Mouse (Mus musculus): Measurements from ENCODE around the gene Olfr311. TPM values are rescaled to one million over a fixed set of nuclear protein-coding genes. Genes with fewer than 3 reads are reported as not detected.
"Not testable (repeated sequence)": the region's sequence is repeated elsewhere in the genome, so short reads cannot be mapped to it uniquely, and the experiment has no call there.

The Olfr311 gene
- total and polyA plus RNA-seq, 2 experiments, result not detected

- Histone ChIP-seq H3K4me1 (ENCODE audit: control insufficient read depth, insufficient read depth, low read length) (peaks cover 7% of the 10 kb centered on the region), H3K79me2 (ENCODE audit: control insufficient read depth, insufficient read depth, low read length) (no peaks in the 10 kb centered on the region), H3K36me3 (ENCODE audit: control insufficient read depth, insufficient read depth, low read length) (no peaks in the 10 kb centered on the region), H3K27me3 (ENCODE audit: control insufficient read depth, insufficient read depth, low read length) (no peaks in the 10 kb centered on the region), H3K4me3 (ENCODE audit: insufficient read depth, low read depth, low read length) (no peak overlapping the region), H3K9ac (ENCODE audit: low read depth, low read length) (no peak overlapping the region), H3K27ac (replicated peaks; ENCODE audit: insufficient read depth, low read depth, low read length) (no peak overlapping the region)
- DNase-seq (ENCODE audit: extremely low read depth, low read depth, low spot score), result no peak
- TF ChIP-seq POLR2A (IDR thresholded peaks at IDR 0.05; ENCODE audit: extremely low read depth, insufficient read depth, low read length) (no peak), CTCF (IDR thresholded peaks at IDR 0.05; ENCODE audit: low read depth, low read length) (no peak)
- WGBS, result 79% methylated on average over 5 of the region's 5 CpGs
Measured at GRCm38 (mm10) chr11:58799747-58800146, 39.3 kb upstream of the Olfr311 start.

GRCm38 (mm10) chr11:58801558-58802228, 37.4 kb upstream of the Olfr311 start, which contains the start of gene Fam183b:
Gene Fam183b, minus strand, starts transcription at chr11:58801960.
- TF ChIP-seq POLR2A (IDR thresholded peaks at IDR 0.05; ENCODE audit: extremely low read depth, insufficient read depth, low read length) (no peak), CTCF (IDR thresholded peaks at IDR 0.05; ENCODE audit: low read depth, low read length) (no peak)
- H3K27me3 ChIP-seq (ENCODE audit: control insufficient read depth, insufficient read depth, low read length), result no peaks in the 10 kb centered on the region
- no peak within 1 kb of the TSS for H3K27ac ChIP-seq (replicated peaks; ENCODE audit: insufficient read depth, low read depth, low read length)
- H3K4me1 ChIP-seq (ENCODE audit: control insufficient read depth, insufficient read depth, low read length), result peaks cover 7% of the 10 kb centered on the region
- no peak within 1 kb of the TSS for H3K9ac ChIP-seq (ENCODE audit: low read depth, low read length)
- H3K79me2 ChIP-seq (ENCODE audit: control insufficient read depth, insufficient read depth, low read length), result no peaks in the 10 kb centered on the region
- WGBS, result 35% methylated on average over 14 of the region's 14 CpGs
- H3K4me3 ChIP-seq (ENCODE audit: insufficient read depth, low read depth, low read length), result no peak within 1 kb of the TSS
- H3K36me3 ChIP-seq (ENCODE audit: control insufficient read depth, insufficient read depth, low read length), result no peaks in the 10 kb centered on the region
- DNase-seq (ENCODE audit: extremely low read depth, low read depth, low spot score), result peak; percentile 72

- WGBS, result 38% methylated on average over 4 of the region's 4 CpGs
- H3K79me2 ChIP-seq (ENCODE audit: control insufficient read depth, insufficient read depth, low read length), result no peaks in the 10 kb centered on the region
- no peaks in the 10 kb centered on the region for H3K36me3 ChIP-seq (ENCODE audit: control insufficient read depth, insufficient read depth, low read length)
- no peak overlapping the region for H3K9ac ChIP-seq (ENCODE audit: low read depth, low read length)
- peaks cover 7% of the 10 kb centered on the region for H3K4me1 ChIP-seq (ENCODE audit: control insufficient read depth, insufficient read depth, low read length)
- H3K27ac ChIP-seq (replicated peaks; ENCODE audit: insufficient read depth, low read depth, low read length), result no peak overlapping the region
- DNase-seq (ENCODE audit: extremely low read depth, low read depth, low spot score), result peak; percentile 81
- H3K4me3 ChIP-seq (ENCODE audit: insufficient read depth, low read depth, low read length), result no peak overlapping the region
- H3K27me3 ChIP-seq (ENCODE audit: control insufficient read depth, insufficient read depth, low read length), result no peaks in the 10 kb centered on the region
- TF ChIP-seq CTCF (IDR thresholded peaks at IDR 0.05; ENCODE audit: low read depth, low read length) (no peak), POLR2A (IDR thresholded peaks at IDR 0.05; ENCODE audit: extremely low read depth, insufficient read depth, low read length) (no peak)
Measured at GRCm38 (mm10) chr11:58803871-58804270, 35.2 kb upstream of the Olfr311 start.

- 17% methylated on average over 2 of the region's 2 CpGs for WGBS
- no peak overlapping the region for H3K27ac ChIP-seq (replicated peaks; ENCODE audit: insufficient read depth, low read depth, low read length)
- H3K4me1 ChIP-seq (ENCODE audit: control insufficient read depth, insufficient read depth, low read length), result peaks cover 7% of the 10 kb centered on the region
- no peak overlapping the region for H3K9ac ChIP-seq (ENCODE audit: low read depth, low read length)
- H3K36me3 ChIP-seq (ENCODE audit: control insufficient read depth, insufficient read depth, low read length), result no peaks in the 10 kb centered on the region
- no peaks in the 10 kb centered on the region for H3K27me3 ChIP-seq (ENCODE audit: control insufficient read depth, insufficient read depth, low read length)
- peak; percentile 6 for DNase-seq (ENCODE audit: extremely low read depth, low read depth, low spot score)
- no peaks in the 10 kb centered on the region for H3K79me2 ChIP-seq (ENCODE audit: control insufficient read depth, insufficient read depth, low read length)
- no peak overlapping the region for H3K4me3 ChIP-seq (ENCODE audit: insufficient read depth, low read depth, low read length)
- no peak for TF ChIP-seq POLR2A (IDR thresholded peaks at IDR 0.05; ENCODE audit: extremely low read depth, insufficient read depth, low read length)
- no peak for TF ChIP-seq CTCF (IDR thresholded peaks at IDR 0.05; ENCODE audit: low read depth, low read length)
Measured at GRCm38 (mm10) chr11:58804393-58804792, 34.7 kb upstream of the Olfr311 start.

- no peaks in the 10 kb centered on the region for H3K27me3 ChIP-seq (ENCODE audit: control insufficient read depth, insufficient read depth, low read length)
- no peak overlapping the region for H3K4me3 ChIP-seq (ENCODE audit: insufficient read depth, low read depth, low read length)
- TF ChIP-seq POLR2A (IDR thresholded peaks at IDR 0.05; ENCODE audit: extremely low read depth, insufficient read depth, low read length), result no peak
- peak; percentile 64 for TF ChIP-seq CTCF (IDR thresholded peaks at IDR 0.05; ENCODE audit: low read depth, low read length)
- no peaks in the 10 kb centered on the region for H3K36me3 ChIP-seq (ENCODE audit: control insufficient read depth, insufficient read depth, low read length)
- no peaks in the 10 kb centered on the region for H3K4me1 ChIP-seq (ENCODE audit: control insufficient read depth, insufficient read depth, low read length)
- H3K27ac ChIP-seq (replicated peaks; ENCODE audit: insufficient read depth, low read depth, low read length), result no peak overlapping the region
- no peak for DNase-seq (ENCODE audit: extremely low read depth, low read depth, low spot score)
- WGBS, result 24% methylated on average over 1 of the region's 1 CpGs
- H3K9ac ChIP-seq (ENCODE audit: low read depth, low read length), result no peak overlapping the region
- no peaks in the 10 kb centered on the region for H3K79me2 ChIP-seq (ENCODE audit: control insufficient read depth, insufficient read depth, low read length)
Measured at GRCm38 (mm10) chr11:58812001-58812400, 27.1 kb upstream of the Olfr311 start.

GRCm38 (mm10) chr11:58814700-58815099, 24.4 kb upstream of the Olfr311 start, which contains the start of gene Olfr313:
Gene Olfr313, plus strand, starts transcription at chr11:58815000.
- H3K4me3 ChIP-seq (ENCODE audit: insufficient read depth, low read depth, low read length); DNase-seq (ENCODE audit: extremely low read depth, low read depth, low spot score); H3K27ac ChIP-seq (replicated peaks; ENCODE audit: insufficient read depth, low read depth, low read length); H3K36me3 ChIP-seq (ENCODE audit: control insufficient read depth, insufficient read depth, low read length); H3K9ac ChIP-seq (ENCODE audit: low read depth, low read length); H3K27me3 ChIP-seq (ENCODE audit: control insufficient read depth, insufficient read depth, low read length); H3K79me2 ChIP-seq (ENCODE audit: control insufficient read depth, insufficient read depth, low read length); H3K4me1 ChIP-seq (ENCODE audit: control insufficient read depth, insufficient read depth, low read length): not testable (repeated sequence)
- WGBS, result 62% methylated on average over 1 of the region's 1 CpGs

Data from liver, adult 2 months (tissue).